In the genomic region with DNA sequence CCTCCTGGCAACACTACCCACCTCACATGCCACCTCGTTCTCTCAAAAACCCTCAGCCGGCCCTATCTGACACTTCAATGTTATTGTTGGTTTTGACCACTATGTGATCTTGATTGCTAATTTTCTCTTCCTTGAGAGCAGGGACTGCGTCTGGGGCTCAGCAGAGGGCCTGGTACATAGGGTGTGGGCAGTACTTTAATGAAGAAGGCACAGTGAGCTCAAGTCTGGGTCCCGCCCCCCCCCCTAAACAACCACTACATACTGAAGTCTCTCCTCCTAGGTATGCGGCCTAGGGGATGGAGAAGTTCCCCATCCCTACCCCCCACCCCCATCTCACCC, we compare ENCODE assay signal across 8 mouse cellular contexts. TPM values are rescaled to one million over a fixed set of nuclear protein-coding genes. Genes with fewer than 3 reads are reported as not detected.
DNase-seq lines count a peak whose midpoint lies in the region; ATAC-seq and TF ChIP-seq lines count a peak whose summit lies in the region.

No protein-coding gene starts in this region.

- no peak for TF ChIP-seq POLR2A in CH12.LX (IDR thresholded peaks at IDR 0.05; ENCODE audit: low read depth, low read length)

- DNase-seq in heart, adult 18-20 months: no peak
- DNase-seq in CH12.LX (ENCODE audit: extremely low read depth): no peak
- no peak for DNase-seq in forebrain, embryonic 14.5 days (ENCODE audit: low spot score)
- DNase-seq in right cerebral cortex, postnatal 4 days: no peak
- no peak for DNase-seq in layer of hippocampus, adult 8-10 months (ENCODE audit: low spot score in 2 of 2)
- no peak for DNase-seq in ovary, postnatal 10 days (ENCODE audit: low spot score)

- peaks cover 45% of the 10 kb centered on the region for H3K27me3 ChIP-seq in heart, embryonic 12.5 days (replicated peaks)
- H3K27me3 ChIP-seq in CH12.LX (replicated peaks): peaks cover 95% of the 10 kb centered on the region
- H3K27me3 ChIP-seq in forebrain, embryonic 14.5 days (replicated peaks; ENCODE audit: control insufficient read depth, insufficient read depth, low read length): peaks cover 3% of the 10 kb centered on the region; the same call in 1 of the 2 replicates
- peaks cover 96% of the 10 kb centered on the region for H3K27me3 ChIP-seq in liver, embryonic 15.5 days

- in situ Hi-C loops in CH12.LX (cut with MboI; ENCODE audit: low pct_ligation_motif_present, low pct_unique_long_range_greater_than_20kb, low sequenced_read_pairs): no loop called here

- peak overlapping the region; percentile 83 for H3K4me2 ChIP-seq in heart, embryonic 12.5 days
- H3K4me2 ChIP-seq in CH12.LX (ENCODE audit: insufficient read depth, low read depth, poor library complexity, severe bottlenecking): peak overlapping the region; percentile 86
- peak overlapping the region; percentile 97 for H3K4me2 ChIP-seq in forebrain, embryonic 14.5 days (ENCODE audit: low read length)
- H3K4me2 ChIP-seq in liver, embryonic 15.5 days: peak overlapping the region; percentile 85

- TF ChIP-seq RAD21 in CH12.LX (IDR thresholded peaks at IDR 0.05; ENCODE audit: low read depth, low read length): no peak

- TF ChIP-seq EP300 in CH12.LX (IDR thresholded peaks at IDR 0.05; ENCODE audit: low read length): no peak

- no peak; the same call in 1 of the 2 replicates for ATAC-seq in heart, embryonic 12.5 days (ENCODE audit: insufficient number of reproducible peaks, low FRiP score)
- ATAC-seq in forebrain, embryonic 14.5 days: 0 out of 2 replicates have a peak, but pooled peaks have one; percentile 47
- ATAC-seq in liver, embryonic 15.5 days (ENCODE audit: insufficient read depth): no peak

- 7% methylated on average over 5 of the region's 5 CpGs for WGBS in heart, embryonic 12.5 days
- 5% methylated on average over 5 of the region's 5 CpGs for WGBS in forebrain, embryonic 14.5 days
- WGBS in liver, embryonic 15.5 days (ENCODE audit: insufficient replicate concordance): 7% methylated on average over 5 of the region's 5 CpGs

- peaks cover 43% of the 10 kb centered on the region for H3K4me1 ChIP-seq in heart, embryonic 12.5 days (replicated peaks)
- peaks cover 4% of the 10 kb centered on the region in 2 experiments; a peak in 3 of 4 replicates for H3K4me1 ChIP-seq in CH12.LX (ENCODE audit: control insufficient read depth in 1 of 2, insufficient read depth in 2 of 2)
- peaks cover 6% of the 10 kb centered on the region; the same call in 1 of the 2 replicates for H3K4me1 ChIP-seq in forebrain, embryonic 14.5 days (ENCODE audit: control insufficient read depth, insufficient read depth, low read length)
- H3K4me1 ChIP-seq in liver, embryonic 15.5 days (replicated peaks): peaks cover 30% of the 10 kb centered on the region

- dilution Hi-C loops in CH12.LX (cut with MboI; ENCODE audit: extremely low pct_ligation_motif_present, extremely low pct_unique_long_range_greater_than_20kb, low sequenced_read_pairs): no loop called here

- H3K9ac ChIP-seq in heart, embryonic 12.5 days: peak overlapping the region; percentile 82
- no peak overlapping the region for H3K9ac ChIP-seq in CH12.LX (ENCODE audit: insufficient read depth, low read depth)
- H3K9ac ChIP-seq in forebrain, embryonic 14.5 days (ENCODE audit: low read length): peak overlapping the region; percentile 84
- no peak overlapping the region for H3K9ac ChIP-seq in liver, embryonic 15.5 days

- no peaks in the 10 kb centered on the region for H3K9me3 ChIP-seq in heart, embryonic 12.5 days (replicated peaks)
- H3K9me3 ChIP-seq in CH12.LX (replicated peaks; ENCODE audit: low read length): no peaks in the 10 kb centered on the region
- H3K9me3 ChIP-seq in forebrain, embryonic 14.5 days (replicated peaks; ENCODE audit: control insufficient read depth, low read length): no peaks in the 10 kb centered on the region
- H3K9me3 ChIP-seq in liver, embryonic 15.5 days (replicated peaks): no peaks in the 10 kb centered on the region

- no peaks in the 10 kb centered on the region for H3K79me2 ChIP-seq in CH12.LX (replicated peaks; ENCODE audit: control insufficient read depth, extremely low read depth, insufficient read depth, poor library complexity, severe bottlenecking)

- no peak for TF ChIP-seq CTCF in CH12.LX (conservative IDR thresholded peaks at IDR 0.05 in 1 of 2, IDR thresholded peaks at IDR 0.05 in 1 of 2; ENCODE audit: low read depth in 2 of 2, low read length in 2 of 2)

- H3K4me3 ChIP-seq in heart, embryonic 12.5 days: peak overlapping the region; percentile 73
- peak overlapping the region in 2 of 3 experiments; percentile 27 to 62 for H3K4me3 ChIP-seq in CH12.LX (replicated peaks in 1 of 3; ENCODE audit: low read depth in 2 of 3, low read length in 2 of 3, poor library complexity in 1 of 3)
- peak overlapping the region; percentile 70 for H3K4me3 ChIP-seq in forebrain, embryonic 14.5 days (ENCODE audit: low read depth, low read length)
- peak overlapping the region; percentile 61 for H3K4me3 ChIP-seq in liver, embryonic 15.5 days (replicated peaks)

- no peaks in the 10 kb centered on the region for H3K36me3 ChIP-seq in heart, embryonic 12.5 days
- H3K36me3 ChIP-seq in CH12.LX (replicated peaks in 1 of 2; ENCODE audit: control insufficient read depth in 1 of 2, insufficient read depth in 1 of 2, low read length in 1 of 2): no peaks in the 10 kb centered on the region
- no peaks in the 10 kb centered on the region for H3K36me3 ChIP-seq in forebrain, embryonic 14.5 days (ENCODE audit: control insufficient read depth, insufficient read depth, low read length)
- no peaks in the 10 kb centered on the region for H3K36me3 ChIP-seq in liver, embryonic 15.5 days (replicated peaks)

- peak overlapping the region; percentile 19; the same call in 1 of the 2 replicates for H3K27ac ChIP-seq in heart, embryonic 12.5 days (ENCODE audit: poor library complexity, severe bottlenecking)
- H3K27ac ChIP-seq in CH12.LX (ENCODE audit: insufficient read depth, low read depth): no peak overlapping the region
- H3K27ac ChIP-seq in forebrain, embryonic 14.5 days (ENCODE audit: low read depth, low read length): no peak overlapping the region
- no peak overlapping the region for H3K27ac ChIP-seq in liver, embryonic 15.5 days (replicated peaks)

TF ChIP-seq in CH12.LX, 34 proteins besides CTCF, POLR2A, EP300 and RAD21:
- TF ChIP-seq ZMIZ1 (IDR thresholded peaks at IDR 0.05; ENCODE audit: low read depth, low read length) (no peak), GABPA (IDR thresholded peaks at IDR 0.05; ENCODE audit: insufficient replicate concordance, low read depth, low read length) (no peak), JUN (IDR thresholded peaks at IDR 0.05; ENCODE audit: insufficient read depth, low read depth, low read length) (no peak), E2F4 (IDR thresholded peaks at IDR 0.05; ENCODE audit: insufficient replicate concordance, low read depth, low read length) (no peak), USF1 (IDR thresholded peaks at IDR 0.05; ENCODE audit: low read depth, low read length) (no peak), PAX5 (IDR thresholded peaks at IDR 0.05; ENCODE audit: low read length) (no peak), SMC3 (IDR thresholded peaks at IDR 0.05; ENCODE audit: low read depth, low read length) (no peak), IRF4 (IDR thresholded peaks at IDR 0.05; ENCODE audit: low read depth, low read length) (no peak), TCF12 (IDR thresholded peaks at IDR 0.05; ENCODE audit: low read depth, low read length) (no peak), ETS1 (conservative IDR thresholded peaks at IDR 0.05; ENCODE audit: low read depth, low read length) (no peak), ZNF384 (IDR thresholded peaks at IDR 0.05; ENCODE audit: low read depth, low read length) (no peak), RCOR1 (conservative IDR thresholded peaks at IDR 0.05; ENCODE audit: low read depth, low read length) (no peak), MAX (IDR thresholded peaks at IDR 0.05; ENCODE audit: low read length) (no peak), JUND (conservative IDR thresholded peaks at IDR 0.05; ENCODE audit: low read depth, low read length) (no peak), UBTF (IDR thresholded peaks at IDR 0.05; ENCODE audit: low read depth, low read length) (no peak)

RNA-seq across cellular contexts. Expression of a gene that starts 0.5 kb away (rescaled TPM):
- polyA plus RNA-seq in heart, embryonic 12.5 days (2016; fragmentation: Nextera tagmentation; extraction: Ambion mirVana): 2.2 and 2.4 TPM in 2 replicates
- 1 to 10 TPM; 5.6 to 5.9 TPM for total RNA-seq in heart, adult 18-20 months (2021)
- 0.17 and 0.25 TPM in 2 replicates for total RNA-seq in CH12.LX (2012; rRNA removed)
- not detected in 2 replicates for total RNA-seq in CH12.LX (2014; rRNA removed)
- polyA plus RNA-seq in CH12.LX (2012; ENCODE audit: insufficient read length, low read depth): not detected in 2 replicates
- 2.0 and 3.2 TPM in 2 replicates for polyA plus RNA-seq in forebrain, embryonic 14.5 days (2014; fragmentation: Nextera tagmentation; extraction: Ambion mirVana)
- polyA plus RNA-seq in liver, embryonic 15.5 days (2015; fragmentation: Nextera tagmentation; extraction: Ambion mirVana): 0.03 and 0.05 TPM in 2 replicates
- total RNA-seq in layer of hippocampus, adult 8-10 months (2022): 10 to 100 TPM; 61.3 to 87.0 (median 69.3) TPM

Comparison
In these comparisons a context has a peak if more than half of its experiments do, and no peak if none do; other contexts are left out.
1. H3K9ac ChIP-seq: peak in heart, embryonic 12.5 days (single experiment) and forebrain, embryonic 14.5 days (single experiment); none in CH12.LX (single experiment) and liver, embryonic 15.5 days (single experiment).
2. Peak in every context shown above with its lines, with median percentiles within 50 percentile points of each other: H3K4me2 ChIP-seq and H3K4me3 ChIP-seq.